Mouse (Mus musculus) embryonic facial prominence, embryonic 11.5 days (tissue): ENCODE data around the gene Elfn2. TPM values are rescaled to one million over a fixed set of nuclear protein-coding genes. Genes with fewer than 3 reads are reported as not detected.
A peak's percentile ranks its signal among the peaks of the same experiment; 100 is the strongest.

Experiments
- ATAC-seq: fragments of 200-750 bp; cut with Nextera tagmentation; replicated peaks from 2 replicates; pipeline ENCODE4 v1.8.0; 2017; ENCODE audit warnings: low read depth; ENCODE audit not compliant: insufficient number of reproducible peaks, low FRiP score, low TSS enrichment
- DNase-seq: peaks from one replicate; pipeline ENCODE4 v3.0.0-alpha.2; 2015; ENCODE audit warnings: low spot score
- H3K27ac ChIP-seq: fragments of 300-500 bp; sonication (generic); replicated peaks from 2 replicates; pipeline ENCODE4 v1.5.1; 2014; ENCODE audit warnings: mild to moderate bottlenecking, low read depth, low read length, control low read depth
- H3K27me3 ChIP-seq: fragments of 300-500 bp; sonication (generic); 2 replicates; pipeline ENCODE4 v1.6.1; 2014; ENCODE audit warnings: mild to moderate bottlenecking, low read length, moderate library complexity, mixed read lengths; ENCODE audit not compliant: control insufficient read depth, insufficient read depth
- H3K36me3 ChIP-seq: fragments of 300-500 bp; sonication (generic); replicated peaks from 2 replicates; pipeline ENCODE4 v1.6.1; 2014; ENCODE audit warnings: low read depth, mild to moderate bottlenecking, low read length, moderate library complexity, mixed read lengths; ENCODE audit not compliant: control insufficient read depth, insufficient read depth
- H3K4me1 ChIP-seq: fragments of 300-500 bp; sonication (generic); 2 replicates; pipeline ENCODE4 v1.6.1; 2014; ENCODE audit warnings: low read length, mixed read lengths; ENCODE audit not compliant: control insufficient read depth, insufficient read depth
- H3K4me2 ChIP-seq: fragments of 300-500 bp; sonication (generic); 2 replicates; pipeline ENCODE4 v1.6.1; 2014; ENCODE audit warnings: low read depth, mild to moderate bottlenecking, control low read depth, low read length, moderate library complexity
- H3K4me3 ChIP-seq: fragments of 300-500 bp; sonication (generic); 2 replicates; pipeline ENCODE4 v1.5.1; 2014; ENCODE audit warnings: low read depth, low read length, control low read depth
- H3K9ac ChIP-seq: fragments of 300-500 bp; sonication (generic); replicated peaks from 2 replicates; pipeline ENCODE4 v1.6.1; 2014; ENCODE audit warnings: mild to moderate bottlenecking, control low read depth, low read length
- H3K9me3 ChIP-seq: fragments of 300-500 bp; sonication (generic); replicated peaks from 2 replicates; pipeline ENCODE4 v1.6.1; 2016; ENCODE audit warnings: mild to moderate bottlenecking, low read length, inconsistent platforms, mixed read lengths; ENCODE audit not compliant: control insufficient read depth
- WGBS: fragments of 180-500 bp; shearing (Covaris S2); extraction: QIAGEN DNeasy Blood & Tissue Kit; methylation state at CpG from one replicate; pipeline ENCODE4 v1.1.7; 2014; 5-methylcytosine and 5-hydroxymethylcytosine counted together
- polyA plus RNA-seq: library from polyadenylated mRNA; unstranded; fragments of >200 nt; fragmentation: Nextera tagmentation; extraction: Ambion mirVana; gene quantifications from 2 replicates; pipeline ENCODE4 v1.2.1, GENCODE M21; 2014

Gene Elfn2
- polyA plus RNA-seq, 1 experiment from 2014 or later, result not detected

- Histone ChIP-seq H3K9ac (no peak overlapping the region), H3K4me1 (peaks cover 2% of the 10 kb centered on the region; the same call in 1 of the 2 replicates), H3K36me3 (no peaks in the 10 kb centered on the region), H3K4me3 (no peak overlapping the region), H3K9me3 (no peaks in the 10 kb centered on the region), H3K27me3 (peaks cover 46% of the 10 kb centered on the region), H3K27ac (no peak overlapping the region), H3K4me2 (no peak overlapping the region)
- no peak for DNase-seq
- 5% methylated on average over 14 of the region's 14 CpGs for WGBS
- ATAC-seq, result no peak
Measured at GRCm38 (mm10) chr15:78719416-78719815, 845 bp upstream of the Elfn2 start.

GRCm38 (mm10) chr15:78716936-78717335 is 1.6 kb downstream of the Elfn2 start:
- Histone ChIP-seq H3K4me1 (peaks cover 6% of the 10 kb centered on the region; the same call in 1 of the 2 replicates), H3K9ac (no peak overlapping the region), H3K4me3 (no peak overlapping the region), H3K36me3 (no peaks in the 10 kb centered on the region), H3K27me3 (peaks cover 68% of the 10 kb centered on the region), H3K4me2 (no peak overlapping the region), H3K9me3 (no peaks in the 10 kb centered on the region), H3K27ac (no peak overlapping the region)
- WGBS, result 56% methylated on average over 13 of the region's 13 CpGs
- no peak for ATAC-seq
- no peak for DNase-seq

- WGBS, result 50% methylated on average over 5 of the region's 5 CpGs
- H3K36me3 ChIP-seq, result no peaks in the 10 kb centered on the region
- no peak overlapping the region for H3K9ac ChIP-seq
- DNase-seq, result no peak
- H3K27me3 ChIP-seq, result peaks cover 75% of the 10 kb centered on the region
- H3K4me3 ChIP-seq, result no peak overlapping the region
- H3K4me1 ChIP-seq, result peaks cover 6% of the 10 kb centered on the region; the same call in 1 of the 2 replicates
- H3K9me3 ChIP-seq, result no peaks in the 10 kb centered on the region
- ATAC-seq, result no peak
- no peak overlapping the region for H3K27ac ChIP-seq
- H3K4me2 ChIP-seq, result no peak overlapping the region
Measured at GRCm38 (mm10) chr15:78715856-78716255, 2.7 kb downstream of the Elfn2 start.

- H3K27me3 ChIP-seq, result peaks cover 62% of the 10 kb centered on the region
- ATAC-seq, result no peak
- DNase-seq, result no peak
- WGBS, result 81% methylated on average over 7 of the region's 7 CpGs
- no peaks in the 10 kb centered on the region for H3K36me3 ChIP-seq
- no peak overlapping the region for H3K4me3 ChIP-seq
- no peak overlapping the region for H3K27ac ChIP-seq
- peaks cover 6% of the 10 kb centered on the region; the same call in 1 of the 2 replicates for H3K4me1 ChIP-seq
- H3K9me3 ChIP-seq, result no peaks in the 10 kb centered on the region
- no peak overlapping the region for H3K4me2 ChIP-seq
- H3K9ac ChIP-seq, result no peak overlapping the region
Measured at GRCm38 (mm10) chr15:78713751-78714150, 4.8 kb downstream of the Elfn2 start.

GRCm38 (mm10) chr15:78712335-78713258 is 6.0 kb downstream of the Elfn2 start:
- Histone ChIP-seq H3K4me2 (peak overlapping the region; percentile 49), H3K9ac (peak overlapping the region; percentile 18; the same call in 1 of the 2 replicates), H3K27ac (no peak overlapping the region), H3K9me3 (no peaks in the 10 kb centered on the region), H3K36me3 (no peaks in the 10 kb centered on the region), H3K4me1 (peaks cover 4% of the 10 kb centered on the region; the same call in 1 of the 2 replicates), H3K4me3 (peak overlapping the region; percentile 19), H3K27me3 (peaks cover 51% of the 10 kb centered on the region)
- DNase-seq (peak; percentile 60), ATAC-seq (0 out of 2 replicates have a peak, but pooled peaks have one; percentile 32)
- WGBS, result 10% methylated on average over 53 of the region's 53 CpGs

GRCm38 (mm10) chr15:78711935-78712334 is 6.6 kb downstream of the Elfn2 start:
- Histone ChIP-seq H3K36me3 (no peaks in the 10 kb centered on the region), H3K9me3 (no peaks in the 10 kb centered on the region), H3K27me3 (peaks cover 44% of the 10 kb centered on the region), H3K4me3 (no peak overlapping the region), H3K4me1 (peaks cover 4% of the 10 kb centered on the region; the same call in 1 of the 2 replicates), H3K9ac (no peak overlapping the region), H3K27ac (no peak overlapping the region), H3K4me2 (no peak overlapping the region)
- no peak for DNase-seq
- ATAC-seq, result no peak; the same call in 1 of the 2 replicates
- 73% methylated on average over 7 of the region's 7 CpGs for WGBS

- ATAC-seq (no peak), DNase-seq (no peak)
- Histone ChIP-seq H3K9ac (no peak overlapping the region), H3K4me2 (no peak overlapping the region), H3K27ac (no peak overlapping the region), H3K4me3 (no peak overlapping the region), H3K9me3 (no peaks in the 10 kb centered on the region), H3K36me3 (no peaks in the 10 kb centered on the region), H3K27me3 (peaks cover 35% of the 10 kb centered on the region), H3K4me1 (peaks cover 4% of the 10 kb centered on the region; the same call in 1 of the 2 replicates)
- WGBS, result 38% methylated on average over 6 of the region's 6 CpGs
Measured at GRCm38 (mm10) chr15:78710634-78711033, 7.9 kb downstream of the Elfn2 start.

- H3K9me3 ChIP-seq, result no peaks in the 10 kb centered on the region
- peak; percentile 22 for DNase-seq
- 0 out of 2 replicates have a peak, but pooled peaks have one; percentile 31 for ATAC-seq
- H3K27me3 ChIP-seq, result peaks cover 29% of the 10 kb centered on the region
- no peak overlapping the region for H3K9ac ChIP-seq
- no peak overlapping the region for H3K4me3 ChIP-seq
- H3K4me1 ChIP-seq, result peaks cover 4% of the 10 kb centered on the region; the same call in 1 of the 2 replicates
- 22% methylated on average over 7 of the region's 7 CpGs for WGBS
- no peak overlapping the region for H3K4me2 ChIP-seq
- no peaks in the 10 kb centered on the region for H3K36me3 ChIP-seq
- no peak overlapping the region for H3K27ac ChIP-seq
Measured at GRCm38 (mm10) chr15:78709767-78710166, 8.8 kb downstream of the Elfn2 start.
